In genomic region chr19:59455671-59456070, GRCm38 (mm10) we compare ENCODE assay signal across 11 mouse cellular contexts. TPM values are rescaled to one million over a fixed set of nuclear protein-coding genes. Genes with fewer than 3 reads are reported as not detected.
DNase-seq lines count a peak whose midpoint lies in the region; ATAC-seq and TF ChIP-seq lines count a peak whose summit lies in the region.
"Had no signal": no experiment of that assay in that cellular context is flagged by ENCODE, and none has a peak within 500 bp of the region (broad histone marks: within the 10 kb centered on the region; RNA-seq: fewer than 3 reads in every experiment).

No protein-coding gene starts in this region.

- no peak overlapping the region for H3K27ac ChIP-seq in hindbrain, postnatal 0 days
- no peak overlapping the region for H3K27ac ChIP-seq in hindbrain, embryonic 12.5 days
- no peak overlapping the region for H3K27ac ChIP-seq in midbrain, embryonic 13.5 days
- H3K27ac ChIP-seq: heart, embryonic 15.5 days had no signal

- 0 out of 2 replicates have a peak, but pooled peaks have one; percentile 30 for TF ChIP-seq CTCF in hindbrain, postnatal 0 days (IDR thresholded peaks at IDR 0.05; ENCODE audit: low read depth)

- no peak for DNase-seq in hindbrain, postnatal 0 days (ENCODE audit: low spot score)
- peak; percentile 64 for DNase-seq in embryo, embryonic 10.5 days (ENCODE audit: low spot score)
- peak; percentile 90 to 94 for DNase-seq in kidney, adult 8-10 months
- no peak for DNase-seq in adipocyte (ENCODE audit: low spot score)
- no peak for DNase-seq in thymus, postnatal 25 days
- no peak for DNase-seq in urinary bladder, postnatal 10 days (ENCODE audit: low spot score)
- DNase-seq: adrenal gland, postnatal 14 days had no signal

- H3K4me3 ChIP-seq in hindbrain, postnatal 0 days (ENCODE audit: low read length) = no peak overlapping the region
- H3K4me3 ChIP-seq in hindbrain, embryonic 12.5 days = no peak overlapping the region
- peak overlapping the region; percentile 54 for H3K4me3 ChIP-seq in midbrain, embryonic 13.5 days (replicated peaks)
- H3K4me3 ChIP-seq: heart, embryonic 15.5 days had no signal

- ATAC-seq in hindbrain, postnatal 0 days = no peak
- no peak for ATAC-seq in hindbrain, embryonic 12.5 days (ENCODE audit: low FRiP score)
- ATAC-seq in midbrain, embryonic 13.5 days = no peak

- no peak overlapping the region for H3K9ac ChIP-seq in hindbrain, postnatal 0 days (replicated peaks; ENCODE audit: low read length)
- no peak overlapping the region for H3K9ac ChIP-seq in hindbrain, embryonic 12.5 days
- peak overlapping the region; percentile 28; the same call in 1 of the 2 replicates for H3K9ac ChIP-seq in midbrain, embryonic 13.5 days (replicated peaks)
- H3K9ac ChIP-seq: heart, embryonic 15.5 days had no signal

- no peaks in the 10 kb centered on the region for H3K9me3 ChIP-seq in hindbrain, postnatal 0 days (ENCODE audit: low read length)
- no peaks in the 10 kb centered on the region for H3K9me3 ChIP-seq in hindbrain, embryonic 12.5 days (replicated peaks)
- no peaks in the 10 kb centered on the region for H3K9me3 ChIP-seq in midbrain, embryonic 13.5 days
- H3K9me3 ChIP-seq: heart, embryonic 15.5 days had no signal

- H3K4me1 ChIP-seq in hindbrain, postnatal 0 days (ENCODE audit: insufficient read depth, low read length) = no peaks in the 10 kb centered on the region
- H3K4me1 ChIP-seq in hindbrain, embryonic 12.5 days = peaks cover 21% of the 10 kb centered on the region
- peaks cover 38% of the 10 kb centered on the region for H3K4me1 ChIP-seq in midbrain, embryonic 13.5 days (replicated peaks)

- 2% methylated on average over 7 of the region's 7 CpGs for WGBS in hindbrain, postnatal 0 days
- 3% methylated on average over 7 of the region's 7 CpGs for WGBS in hindbrain, embryonic 12.5 days
- 10% methylated on average over 7 of the region's 7 CpGs for WGBS in midbrain, embryonic 13.5 days

- H3K4me2 ChIP-seq in hindbrain, postnatal 0 days (ENCODE audit: low read depth, low read length) = no peak overlapping the region
- no peak overlapping the region for H3K4me2 ChIP-seq in hindbrain, embryonic 12.5 days (replicated peaks)
- H3K4me2 ChIP-seq in midbrain, embryonic 13.5 days (replicated peaks) = peak overlapping the region; percentile 57
- H3K4me2 ChIP-seq: heart, embryonic 15.5 days had no signal

- H3K27me3 ChIP-seq in hindbrain, postnatal 0 days (ENCODE audit: insufficient read depth, low read length) = peaks cover 82% of the 10 kb centered on the region
- H3K27me3 ChIP-seq in hindbrain, embryonic 12.5 days = peaks cover 93% of the 10 kb centered on the region
- peaks cover 94% of the 10 kb centered on the region for H3K27me3 ChIP-seq in midbrain, embryonic 13.5 days
- H3K27me3 ChIP-seq: CH12.LX had no signal

- no peaks in the 10 kb centered on the region for H3K36me3 ChIP-seq in hindbrain, postnatal 0 days (ENCODE audit: insufficient read depth, low read length)
- H3K36me3 ChIP-seq in hindbrain, embryonic 12.5 days = no peaks in the 10 kb centered on the region
- H3K36me3 ChIP-seq in midbrain, embryonic 13.5 days = no peaks in the 10 kb centered on the region
- H3K36me3 ChIP-seq: heart, embryonic 15.5 days had no signal

RNA-seq across cellular contexts. Expression of gene Emx2, which starts 2.5 kb away (rescaled TPM):
- total RNA-seq in hindbrain, postnatal 0 days (2014; rRNA removed) = 0.18 and 0.47 TPM in 2 replicates
- polyA plus RNA-seq in hindbrain, postnatal 0 days (2015; fragmentation: Nextera tagmentation; extraction: Ambion mirVana) = 0.08 and 0.15 TPM in 2 replicates
- polyA plus RNA-seq in hindbrain, embryonic 12.5 days (2016; fragmentation: Nextera tagmentation; extraction: Ambion mirVana) = 2.8 and 4.8 TPM in 2 replicates
- polyA plus RNA-seq in midbrain, embryonic 13.5 days (2015; fragmentation: Nextera tagmentation; extraction: Ambion mirVana) = 16.3 and 20.3 TPM in 2 replicates
- total RNA-seq: adrenal gland, postnatal 14 days; CH12.LX had no signal
- polyA plus RNA-seq: heart, embryonic 15.5 days had no signal

Comparison
In these comparisons a context has a peak if more than half of its experiments do, and no peak if none do; other contexts are left out.
1. DNase-seq: peak in embryo, embryonic 10.5 days (single experiment) and kidney, adult 8-10 months (2 of 2); none in hindbrain, postnatal 0 days (single experiment), adipocyte (single experiment), thymus, postnatal 25 days (single experiment) and urinary bladder, postnatal 10 days (single experiment).